Mouse (Mus musculus) thymus, adult 2 months (tissue): ENCODE results near the gene Efna1.

Experiments used
- CTCF ChIP-seq: fragments of 200-500 bp; IDR thresholded peaks from 2 replicates; pipeline ENCODE4 v1.5.1; 2012; ENCODE audit warnings: mild to moderate bottlenecking, control low read depth, low read length, moderate library complexity, borderline replicate concordance; ENCODE audit not compliant: control insufficient read depth, poor library complexity, insufficient read depth; ENCODE audit errors: extremely low read depth
- POLR2A ChIP-seq: fragments of 200-500 bp; IDR thresholded peaks from 2 replicates; pipeline ENCODE4 v1.6.1; 2012; ENCODE audit warnings: mild to moderate bottlenecking, low read length, control low read depth, moderate library complexity; ENCODE audit not compliant: control insufficient read depth, poor library complexity, insufficient read depth; ENCODE audit errors: extremely low read depth

- TF ChIP-seq CTCF: no peak
- no peak for TF ChIP-seq POLR2A
Measured at GRCm38 (mm10) chr3:89292303-89292702, 11.4 kb upstream of the Efna1 start.
